Mouse (Mus musculus): ENCODE measurements at regions not wholly inside any gene's neighbourhood (a gene's known extent, or its start where the extent isn't known, plus 50 kb on each side); places are given as distances from the start of the nearest gene placed in this dataset.

DNA sequence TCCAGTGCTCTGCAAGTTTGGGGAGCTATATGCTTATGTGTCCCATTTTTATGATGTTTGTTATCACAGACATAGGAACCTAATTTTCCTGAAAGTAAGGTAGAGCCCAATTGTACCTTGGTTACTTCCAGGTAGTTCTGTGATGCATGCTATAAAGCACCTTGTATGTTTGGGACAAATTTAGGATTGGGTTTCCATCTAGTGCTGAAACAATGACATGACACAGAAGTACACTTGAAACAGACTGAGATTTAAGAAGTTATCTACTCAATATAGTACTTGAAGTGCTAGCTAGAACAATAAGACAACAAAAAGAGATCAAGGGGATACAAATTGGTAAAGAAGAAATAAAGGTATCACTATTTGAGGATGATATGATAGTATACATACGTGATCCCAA, 426.8 kb downstream of the Slco4c1 start:
- TF ChIP-seq CTCF (IDR thresholded peaks at IDR 0.05; ENCODE audit: control insufficient read depth, insufficient read depth, insufficient read length) (no peak), MAX (IDR thresholded peaks at IDR 0.05) (no peak), CEBPB (IDR thresholded peaks at IDR 0.05; ENCODE audit: low read depth) (no peak), USF1 (IDR thresholded peaks at IDR 0.05; ENCODE audit: low read depth) (no peak)
